16 mouse cellular contexts compared by ENCODE assay signal in genomic region chr15:12515272-12515844, GRCm38 (mm10).
A peak's percentile ranks its signal among the peaks of the same experiment; 100 is the strongest.
DNase-seq lines count a peak whose midpoint lies in the region; ATAC-seq and TF ChIP-seq lines count a peak whose summit lies in the region.
"Had no signal": no experiment of that assay in that cellular context is flagged by ENCODE, and none has a peak within 500 bp of the region (broad histone marks: within the 10 kb centered on the region; RNA-seq: fewer than 3 reads in every experiment).

No protein-coding gene starts in this region.

- no peak overlapping the region for H3K4me3 ChIP-seq in lung, postnatal 0 days (ENCODE audit: low read depth, low read length)
- no peak overlapping the region for H3K4me3 ChIP-seq in embryonic facial prominence, embryonic 15.5 days (replicated peaks)
- H3K4me3 ChIP-seq in neural tube, embryonic 14.5 days (ENCODE audit: low read depth, low read length) = no peak overlapping the region
- H3K4me3 ChIP-seq: erythroblast, embryonic 14.5 days; heart, embryonic 12.5 days had no signal

- no peaks in the 10 kb centered on the region for H3K4me1 ChIP-seq in lung, postnatal 0 days (ENCODE audit: insufficient read depth, low read depth, low read length)
- H3K4me1 ChIP-seq in embryonic facial prominence, embryonic 15.5 days = peaks cover 23% of the 10 kb centered on the region
- H3K4me1 ChIP-seq in neural tube, embryonic 14.5 days (ENCODE audit: control insufficient read depth, insufficient read depth, low read length) = no peaks in the 10 kb centered on the region

- no peak overlapping the region for H3K9ac ChIP-seq in lung, postnatal 0 days (replicated peaks; ENCODE audit: low read depth)
- H3K9ac ChIP-seq in embryonic facial prominence, embryonic 15.5 days = no peak overlapping the region
- no peak overlapping the region for H3K9ac ChIP-seq in neural tube, embryonic 14.5 days (replicated peaks; ENCODE audit: low read depth, low read length)
- H3K9ac ChIP-seq: heart, embryonic 12.5 days had no signal

- peak; percentile 83 for DNase-seq in heart, adult 11 months
- DNase-seq in heart, adult 9 months (ENCODE audit: low spot score in 2 of 2) = no peak
- peak; percentile 27 for DNase-seq in lung, postnatal 0 days (ENCODE audit: low spot score)
- DNase-seq in lung, adult 18-20 months = no peak
- no peak for DNase-seq in cerebellum, postnatal 25 days
- DNase-seq: cerebellum, adult 9-10 months; gastrocnemius, postnatal 10 days; left cerebral cortex, postnatal 4 days; lung, postnatal 4 days; right cerebral cortex, postnatal 14 days; thymus, postnatal 14 days had no signal

- no peak for ATAC-seq in lung, postnatal 0 days
- ATAC-seq in embryonic facial prominence, embryonic 15.5 days (ENCODE audit: insufficient number of reproducible peaks, low FRiP score, low TSS enrichment, low read depth) = peak; percentile 44; the same call in 1 of the 2 replicates
- peak; percentile 52; the same call in 1 of the 2 replicates for ATAC-seq in neural tube, embryonic 14.5 days (ENCODE audit: low read depth)
- ATAC-seq: intestine, postnatal 0 days had no signal

- TF ChIP-seq EP300 in lung, postnatal 0 days (IDR thresholded peaks at IDR 0.05) = no peak

- no peak overlapping the region for H3K27ac ChIP-seq in lung, postnatal 0 days (ENCODE audit: low read length)
- no peak overlapping the region; the same call in 1 of the 2 replicates for H3K27ac ChIP-seq in embryonic facial prominence, embryonic 15.5 days (replicated peaks)
- H3K27ac ChIP-seq in neural tube, embryonic 14.5 days (ENCODE audit: low read depth, low read length) = no peak overlapping the region

- no peaks in the 10 kb centered on the region for H3K36me3 ChIP-seq in lung, postnatal 0 days (ENCODE audit: insufficient read depth, low read length)
- no peaks in the 10 kb centered on the region for H3K36me3 ChIP-seq in embryonic facial prominence, embryonic 15.5 days
- H3K36me3 ChIP-seq in neural tube, embryonic 14.5 days (ENCODE audit: control insufficient read depth, insufficient read depth, low read length) = no peaks in the 10 kb centered on the region
- H3K36me3 ChIP-seq: heart, embryonic 12.5 days had no signal

- no peaks in the 10 kb centered on the region for H3K27me3 ChIP-seq in lung, postnatal 0 days (replicated peaks; ENCODE audit: insufficient read depth, low read length)
- H3K27me3 ChIP-seq in embryonic facial prominence, embryonic 15.5 days = no peaks in the 10 kb centered on the region
- H3K27me3 ChIP-seq in neural tube, embryonic 14.5 days (ENCODE audit: control insufficient read depth, insufficient read depth, low read length) = no peaks in the 10 kb centered on the region
- H3K27me3 ChIP-seq: heart, embryonic 12.5 days had no signal

- H3K4me2 ChIP-seq in lung, postnatal 0 days (replicated peaks; ENCODE audit: low read depth, low read length) = no peak overlapping the region
- no peak overlapping the region for H3K4me2 ChIP-seq in embryonic facial prominence, embryonic 15.5 days (replicated peaks)
- H3K4me2 ChIP-seq in neural tube, embryonic 14.5 days (ENCODE audit: low read depth, low read length) = no peak overlapping the region
- H3K4me2 ChIP-seq: heart, embryonic 12.5 days had no signal

- no peak for TF ChIP-seq CTCF in lung, postnatal 0 days (IDR thresholded peaks at IDR 0.05)

- H3K9me3 ChIP-seq in lung, postnatal 0 days (ENCODE audit: low read length) = no peaks in the 10 kb centered on the region
- H3K9me3 ChIP-seq in embryonic facial prominence, embryonic 15.5 days (replicated peaks) = no peaks in the 10 kb centered on the region
- H3K9me3 ChIP-seq in neural tube, embryonic 14.5 days (ENCODE audit: control insufficient read depth, low read length) = no peaks in the 10 kb centered on the region
- H3K9me3 ChIP-seq: heart, embryonic 12.5 days had no signal

- WGBS in lung, postnatal 0 days = 69% methylated on average over 9 of the region's 9 CpGs
- WGBS in embryonic facial prominence, embryonic 15.5 days = 22% methylated on average over 9 of the region's 9 CpGs
- WGBS in neural tube, embryonic 14.5 days = 44% methylated on average over 9 of the region's 9 CpGs

Comparison
In these comparisons a context has a peak if more than half of its experiments do, and no peak if none do; other contexts are left out.
1. DNase-seq: peak in heart, adult 11 months (single experiment) and lung, postnatal 0 days (single experiment); none in heart, adult 9 months (0 of 2), lung, adult 18-20 months (0 of 2) and cerebellum, postnatal 25 days (0 of 2).